Mouse (Mus musculus): Measurements from ENCODE around the gene Grm3. TPM values are rescaled to one million over a fixed set of nuclear protein-coding genes. Genes with fewer than 3 reads are reported as not detected.
A peak's percentile ranks its signal among the peaks of the same experiment; 100 is the strongest.

Grm3 gene
- polyA plus RNA-seq, 1 experiment: 54.4 TPM

DNA sequence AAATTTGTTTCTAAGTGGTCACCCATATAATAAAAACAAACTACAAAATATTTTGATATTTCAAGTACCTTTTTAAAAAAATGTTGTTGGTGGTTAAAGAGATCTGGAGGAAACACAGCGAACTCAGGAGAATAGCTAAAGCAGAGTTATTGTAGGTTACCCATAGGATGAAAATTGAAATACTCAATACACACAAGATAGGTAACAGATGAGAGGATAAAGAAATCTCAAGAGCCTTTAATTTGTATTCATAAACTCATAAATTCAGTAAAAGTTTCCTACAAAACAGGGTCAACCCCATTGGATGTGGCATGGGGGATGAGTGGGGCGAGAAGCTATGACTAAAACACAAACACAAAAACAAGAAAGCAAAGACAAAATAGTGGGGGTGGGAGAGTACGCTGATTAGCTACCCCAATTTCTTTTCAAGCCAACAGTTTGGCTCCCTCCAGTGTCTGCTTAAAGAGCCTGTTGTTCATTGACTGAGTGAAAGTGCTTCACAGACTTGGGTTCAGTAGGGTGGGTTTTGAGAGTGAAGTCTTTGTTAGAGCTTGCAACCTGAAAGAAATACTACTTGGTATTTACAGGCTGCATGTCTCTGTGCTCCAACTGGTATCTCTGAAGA is 21.5 kb downstream of the Grm3 start:
- TF ChIP-seq POLR2A (IDR thresholded peaks at IDR 0.05; ENCODE audit: extremely low read depth, insufficient read depth, low read length) (no peak), CTCF (IDR thresholded peaks at IDR 0.05; ENCODE audit: extremely low read depth, insufficient read depth, low read length) (peak; percentile 39; the same call in 1 of the 2 replicates)
- H3K4me3 ChIP-seq (ENCODE audit: insufficient read depth, low read length): no peak overlapping the region
- peak overlapping the region; percentile 37 for H3K27ac ChIP-seq (ENCODE audit: insufficient read depth, low read length)
- peaks cover 1% of the 10 kb centered on the region; the same call in 1 of the 2 replicates for H3K4me1 ChIP-seq (ENCODE audit: control insufficient read depth, insufficient read depth, low read length)

DNA sequence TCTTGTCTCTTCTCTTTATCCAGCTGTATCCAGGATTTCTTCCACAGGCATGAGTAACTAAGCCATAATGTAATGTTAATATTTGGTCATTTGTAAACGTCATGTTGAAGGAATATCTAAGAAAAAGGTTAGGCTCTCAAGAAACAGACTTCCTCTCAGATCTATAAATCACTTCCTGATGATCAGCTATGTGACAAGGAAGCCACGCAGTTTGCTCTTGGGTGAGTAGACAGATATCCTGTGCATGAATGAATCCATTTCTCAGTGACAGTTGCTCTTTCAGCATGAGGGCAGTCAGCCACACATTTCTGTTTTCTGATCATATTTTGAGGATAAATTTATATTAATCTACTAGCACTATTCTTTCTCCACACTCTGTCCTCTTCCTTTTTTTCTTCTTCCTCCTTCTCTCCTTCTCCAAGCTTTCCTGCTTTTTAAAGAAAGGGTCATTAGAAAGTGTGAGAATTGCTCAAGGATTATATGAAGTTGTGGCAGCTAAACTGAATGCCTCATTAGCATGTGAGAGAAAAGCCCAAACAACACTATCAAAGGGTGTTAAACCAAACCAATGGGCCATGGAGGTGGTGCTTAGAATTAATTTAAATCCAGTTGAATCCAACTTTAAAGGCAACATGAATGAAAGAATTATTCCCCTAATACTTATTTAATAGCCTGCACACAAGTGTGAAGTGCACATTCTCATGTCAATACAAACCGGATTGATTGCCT is 22.1 kb downstream of the Grm3 start:
- no peak overlapping the region for H3K27ac ChIP-seq (ENCODE audit: insufficient read depth, low read length)
- peaks cover 1% of the 10 kb centered on the region; the same call in 1 of the 2 replicates for H3K4me1 ChIP-seq (ENCODE audit: control insufficient read depth, insufficient read depth, low read length)
- TF ChIP-seq CTCF (IDR thresholded peaks at IDR 0.05; ENCODE audit: extremely low read depth, insufficient read depth, low read length): no peak

DNA sequence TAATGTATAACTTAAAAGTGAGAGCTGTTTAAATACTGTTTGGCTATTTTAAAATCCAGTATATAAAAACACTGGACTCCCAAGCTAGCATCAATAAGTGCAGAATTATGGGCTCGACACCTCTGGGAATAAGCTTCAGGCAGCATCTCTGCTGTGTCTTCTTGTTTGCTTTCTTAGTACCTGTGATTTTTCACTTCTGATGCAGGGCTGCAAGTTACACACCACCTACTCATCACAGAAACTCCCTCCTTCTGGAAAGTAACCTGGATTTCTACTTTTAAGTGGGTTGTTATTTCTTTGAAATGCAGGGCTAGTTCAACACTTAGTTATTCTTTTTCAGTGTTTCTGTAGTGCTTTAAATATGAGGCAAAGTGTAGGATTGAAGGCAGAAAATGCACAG is 32.6 kb downstream of the Grm3 start:
- Histone ChIP-seq H3K27ac (ENCODE audit: insufficient read depth, low read length) (no peak overlapping the region; the same call in 1 of the 2 replicates), H3K4me1 (ENCODE audit: control insufficient read depth, insufficient read depth, low read length) (no peaks in the 10 kb centered on the region; the same call in 1 of the 2 replicates), H3K4me3 (ENCODE audit: insufficient read depth, low read length) (no peak overlapping the region)
- no peak for TF ChIP-seq CTCF (IDR thresholded peaks at IDR 0.05; ENCODE audit: extremely low read depth, insufficient read depth, low read length)

More for the DNA sequence above, 22.1 kb downstream of the Grm3 start:
- no peak overlapping the region for H3K4me3 ChIP-seq (ENCODE audit: insufficient read depth, low read length)

DNA sequence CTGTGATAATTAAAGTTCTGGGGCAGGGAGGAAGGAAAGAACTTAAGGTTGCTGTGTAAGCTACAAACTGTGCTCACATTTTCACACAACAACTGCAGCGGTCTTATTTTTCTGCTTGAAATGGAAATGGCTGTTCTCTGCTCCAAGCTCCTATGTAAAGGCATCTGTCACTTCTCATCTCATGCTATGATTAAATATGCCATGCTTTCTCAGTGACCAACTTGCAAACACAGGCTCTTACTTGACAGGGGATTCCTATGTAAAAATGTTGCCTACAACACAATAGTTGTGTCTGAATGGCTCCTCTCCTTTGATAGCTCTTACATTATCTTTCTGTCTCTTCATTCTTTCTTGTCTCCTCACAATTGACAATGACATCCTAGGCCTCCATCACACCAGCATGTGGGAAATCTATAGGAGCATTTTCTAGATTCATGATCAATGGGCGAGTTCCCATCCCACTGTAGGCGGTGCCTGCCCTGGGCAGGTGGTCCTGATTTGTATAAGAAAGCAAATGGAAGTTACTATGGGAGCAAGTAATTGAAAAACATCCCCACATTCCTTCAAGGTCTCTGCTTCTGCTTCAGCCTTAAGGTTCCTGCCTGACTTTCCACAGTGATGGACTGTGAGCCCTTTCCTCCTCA is 34.2 kb downstream of the Grm3 start:
- no peaks in the 10 kb centered on the region; the same call in 1 of the 2 replicates for H3K4me1 ChIP-seq (ENCODE audit: control insufficient read depth, insufficient read depth, low read length)
- no peak overlapping the region for H3K4me3 ChIP-seq (ENCODE audit: insufficient read depth, low read length)
- TF ChIP-seq CTCF (IDR thresholded peaks at IDR 0.05; ENCODE audit: extremely low read depth, insufficient read depth, low read length): no peak
- no peak for TF ChIP-seq POLR2A (IDR thresholded peaks at IDR 0.05; ENCODE audit: extremely low read depth, insufficient read depth, low read length)
- H3K27ac ChIP-seq (ENCODE audit: insufficient read depth, low read length): no peak overlapping the region

DNA sequence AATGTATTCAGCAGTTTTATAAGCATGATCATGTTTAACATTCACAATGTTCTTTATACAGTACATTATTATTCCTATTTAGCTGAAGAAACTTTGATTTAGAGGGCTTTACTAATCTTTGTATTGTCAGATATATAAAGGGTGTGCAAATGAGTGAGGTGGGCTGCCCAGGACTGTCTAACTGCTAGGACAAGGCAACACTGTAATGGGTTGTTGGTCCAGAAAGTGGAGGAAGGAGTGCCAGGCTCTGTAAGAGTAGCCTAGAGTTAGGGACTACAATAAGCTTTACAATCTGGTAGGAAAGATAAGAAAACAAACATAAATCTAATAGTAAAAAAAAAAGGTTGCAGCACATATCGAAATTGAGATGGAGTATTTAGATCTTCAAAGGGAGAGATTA is 34.8 kb downstream of the Grm3 start:
- Histone ChIP-seq H3K4me1 (ENCODE audit: control insufficient read depth, insufficient read depth, low read length) (no peaks in the 10 kb centered on the region; the same call in 1 of the 2 replicates), H3K4me3 (ENCODE audit: insufficient read depth, low read length) (no peak overlapping the region), H3K27ac (ENCODE audit: insufficient read depth, low read length) (no peak overlapping the region)
- TF ChIP-seq CTCF (IDR thresholded peaks at IDR 0.05; ENCODE audit: extremely low read depth, insufficient read depth, low read length) (no peak), POLR2A (IDR thresholded peaks at IDR 0.05; ENCODE audit: extremely low read depth, insufficient read depth, low read length) (no peak)

- no peak for TF ChIP-seq CTCF (IDR thresholded peaks at IDR 0.05; ENCODE audit: extremely low read depth, insufficient read depth, low read length)
- Histone ChIP-seq H3K4me3 (ENCODE audit: insufficient read depth, low read length) (no peak overlapping the region), H3K4me1 (ENCODE audit: control insufficient read depth, insufficient read depth, low read length) (peaks cover 3% of the 10 kb centered on the region), H3K27ac (ENCODE audit: insufficient read depth, low read length) (no peak overlapping the region)
Observed at GRCm38 (mm10) chr5:9683204-9683603, 41.8 kb downstream of the Grm3 start.

DNA sequence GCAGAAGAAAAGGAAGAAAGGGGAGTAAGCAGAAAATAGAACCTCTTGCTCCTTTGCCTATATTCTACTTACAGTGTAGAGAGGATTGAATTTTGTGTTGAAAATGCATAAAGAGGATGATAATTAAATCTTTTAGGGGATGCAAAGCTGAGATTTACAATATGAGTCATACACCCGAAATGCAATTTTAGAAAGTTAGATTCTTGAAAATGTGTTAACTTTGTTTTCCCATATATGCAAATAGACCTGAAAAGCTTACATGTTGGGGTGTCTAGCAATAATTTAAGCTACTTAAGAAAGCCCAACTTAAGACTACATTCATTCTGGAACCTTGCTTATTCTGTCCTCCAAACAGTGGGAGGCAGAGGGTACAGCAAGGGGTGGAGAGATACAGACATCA is 56.0 kb downstream of the Grm3 start:
- Histone ChIP-seq H3K4me1 (ENCODE audit: control insufficient read depth, insufficient read depth, low read length) (peaks cover 2% of the 10 kb centered on the region), H3K4me3 (ENCODE audit: insufficient read depth, low read length) (no peak overlapping the region), H3K27ac (ENCODE audit: insufficient read depth, low read length) (peak overlapping the region; percentile 65; the same call in 1 of the 2 replicates)
- TF ChIP-seq POLR2A (IDR thresholded peaks at IDR 0.05; ENCODE audit: extremely low read depth, insufficient read depth, low read length) (no peak), CTCF (IDR thresholded peaks at IDR 0.05; ENCODE audit: extremely low read depth, insufficient read depth, low read length) (no peak)

DNA sequence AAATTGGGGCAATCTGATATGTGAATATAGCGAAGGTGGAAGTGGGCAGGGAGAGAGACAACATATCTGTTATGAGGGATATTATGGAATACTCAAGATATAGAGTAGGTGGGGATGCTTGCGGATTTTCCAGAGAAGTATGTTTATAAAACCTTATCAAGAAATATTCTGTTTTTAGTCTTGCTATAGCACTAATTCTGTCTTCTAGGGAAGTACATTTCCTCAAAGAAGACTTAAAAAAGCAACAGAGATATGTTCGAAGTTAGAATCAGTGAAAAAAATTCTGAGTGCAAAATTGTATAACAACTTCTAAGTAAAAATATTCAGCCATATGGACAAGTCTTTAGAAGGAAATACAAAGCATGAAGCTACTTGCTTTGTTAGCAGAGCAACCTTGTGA is 61.6 kb downstream of the Grm3 start:
- H3K4me1 ChIP-seq (ENCODE audit: control insufficient read depth, insufficient read depth, low read length): peaks cover 4% of the 10 kb centered on the region; the same call in 1 of the 2 replicates
- no peak overlapping the region for H3K4me3 ChIP-seq (ENCODE audit: insufficient read depth, low read length)
- no peak overlapping the region for H3K27ac ChIP-seq (ENCODE audit: insufficient read depth, low read length)
- TF ChIP-seq POLR2A (IDR thresholded peaks at IDR 0.05; ENCODE audit: extremely low read depth, insufficient read depth, low read length) (no peak), CTCF (IDR thresholded peaks at IDR 0.05; ENCODE audit: extremely low read depth, insufficient read depth, low read length) (no peak)

GRCm38 (mm10) chr5:9661870-9662589 is 62.9 kb downstream of the Grm3 start:
- Histone ChIP-seq H3K4me1 (ENCODE audit: control insufficient read depth, insufficient read depth, low read length) (peaks cover 4% of the 10 kb centered on the region; the same call in 1 of the 2 replicates), H3K4me3 (ENCODE audit: insufficient read depth, low read length) (no peak overlapping the region), H3K27ac (ENCODE audit: insufficient read depth, low read length) (peak overlapping the region; percentile 69; the same call in 1 of the 2 replicates)
- no peak for TF ChIP-seq POLR2A (IDR thresholded peaks at IDR 0.05; ENCODE audit: extremely low read depth, insufficient read depth, low read length)
- no peak for TF ChIP-seq CTCF (IDR thresholded peaks at IDR 0.05; ENCODE audit: extremely low read depth, insufficient read depth, low read length)

Measured in cortical plate, adult 2 months (tissue).